Mouse (Mus musculus) embryo, embryonic 10.5 days (tissue): ENCODE data around the gene Ddt.

ENCODE experiments used
- DNase-seq: peaks from one replicate; pipeline ENCODE4 v3.0.0-alpha.2; 2015; ENCODE audit warnings: low spot score

Gene Ddt

DNA sequence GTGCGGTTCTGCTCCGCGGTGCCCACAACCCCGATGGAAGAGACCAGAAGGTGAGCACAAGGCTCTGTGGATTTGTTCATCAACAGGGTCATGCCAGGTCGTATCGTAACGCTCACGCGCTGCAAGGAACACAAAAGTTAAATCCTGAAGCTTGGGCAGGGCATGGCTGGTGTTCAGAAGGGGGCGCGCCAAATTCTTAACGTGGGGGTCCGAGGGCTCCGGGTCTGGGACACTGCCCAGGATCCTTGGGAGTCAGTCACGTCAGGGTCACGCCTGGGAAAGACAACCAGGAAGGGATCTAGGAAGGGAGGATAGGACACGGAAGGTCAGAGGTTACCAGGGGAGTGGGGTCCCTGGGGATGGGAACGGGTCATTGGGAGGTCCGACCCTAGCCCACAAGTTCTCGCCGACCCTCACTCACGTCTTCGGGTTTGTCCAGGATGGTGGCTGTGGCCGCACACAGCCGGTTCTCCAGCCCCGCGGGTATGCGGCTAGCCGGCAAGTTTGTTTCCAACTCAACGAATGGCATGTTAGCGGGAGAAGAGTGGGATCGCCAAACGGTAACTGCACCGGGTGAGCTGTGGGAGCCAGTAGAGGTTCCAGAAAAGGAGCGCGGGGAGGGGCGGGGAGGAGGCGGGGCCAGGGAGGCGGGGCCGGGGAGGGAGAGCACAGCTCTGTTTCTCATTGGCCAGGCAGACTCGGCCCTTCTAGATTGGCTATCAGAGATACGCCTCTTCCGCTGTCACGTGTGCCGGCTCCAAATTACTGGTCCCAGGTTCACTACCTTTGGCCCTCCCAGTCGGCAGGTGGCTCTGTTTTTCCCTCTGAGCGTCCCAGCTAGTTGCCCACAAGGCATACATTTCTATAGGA, at the start of gene Ddt:
Ddt (minus strand) TSS at position 620 of the 870 bp plus-strand sequence.
- DNase-seq = peak; percentile 93

DNA sequence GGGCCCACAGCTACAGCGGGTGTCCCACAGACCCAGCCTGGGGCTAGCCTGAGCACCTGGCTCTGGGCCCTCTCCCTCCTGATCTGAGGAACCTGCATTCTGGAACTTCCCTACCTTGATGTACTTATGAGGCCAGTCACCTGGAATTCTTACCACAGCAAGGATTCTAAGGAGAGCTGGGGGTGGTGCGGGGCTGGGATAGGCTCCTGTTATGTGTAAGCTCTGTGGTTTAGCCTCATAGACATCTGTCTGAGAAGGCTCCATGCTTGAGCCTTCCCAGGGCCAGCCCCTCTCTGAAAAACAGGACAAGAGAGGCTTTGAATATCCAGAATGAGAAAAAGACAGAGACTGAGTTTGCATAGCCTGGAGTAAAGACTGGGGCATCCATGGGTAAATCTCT, 49.2 kb upstream of the Ddt start, which contains the start of gene Gstt4:
Gstt4 (minus strand) TSS at position 101 of the 400 bp plus-strand sequence.
- no peak for DNase-seq

DNA sequence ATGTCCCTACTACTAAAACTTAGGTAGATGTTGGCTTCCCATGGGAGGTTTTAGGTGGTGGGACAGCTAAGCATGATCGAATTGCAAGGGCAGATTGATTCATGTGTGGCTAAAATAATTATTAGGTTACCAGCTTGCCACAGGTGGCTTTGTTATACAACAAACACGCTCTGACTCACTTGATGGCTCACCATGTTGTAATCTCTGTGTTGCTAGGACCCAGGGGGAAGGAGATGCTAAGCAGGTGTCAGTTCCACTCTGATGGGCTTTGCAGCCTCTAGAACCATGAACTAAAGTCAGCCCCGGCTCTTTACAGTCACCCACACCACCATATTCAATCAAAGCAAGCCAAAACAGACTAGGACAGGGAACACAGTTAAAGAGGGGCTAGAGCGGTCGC, 46.7 kb upstream of the Ddt start:
- no peak for DNase-seq

DNA sequence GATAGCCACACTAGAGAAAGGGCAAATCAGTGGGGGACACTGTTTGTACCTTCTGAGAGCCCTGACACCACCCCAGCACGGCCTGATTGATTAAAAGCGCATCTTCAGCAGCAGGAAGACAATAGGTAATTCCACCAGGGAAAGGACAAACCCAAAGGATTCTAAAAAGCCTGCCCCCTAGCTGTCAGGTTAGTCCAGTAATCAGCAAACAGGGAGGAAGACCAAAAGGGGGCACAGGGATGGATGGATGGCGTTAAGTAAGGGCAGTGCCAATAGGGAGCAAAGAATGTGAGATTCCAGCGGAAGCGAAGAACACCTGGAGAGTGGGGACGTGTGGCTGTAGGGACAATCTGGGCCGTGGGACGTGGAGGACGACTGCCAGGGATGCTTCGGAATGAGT, 45.4 kb upstream of the Ddt start:
- DNase-seq = no peak

DNA sequence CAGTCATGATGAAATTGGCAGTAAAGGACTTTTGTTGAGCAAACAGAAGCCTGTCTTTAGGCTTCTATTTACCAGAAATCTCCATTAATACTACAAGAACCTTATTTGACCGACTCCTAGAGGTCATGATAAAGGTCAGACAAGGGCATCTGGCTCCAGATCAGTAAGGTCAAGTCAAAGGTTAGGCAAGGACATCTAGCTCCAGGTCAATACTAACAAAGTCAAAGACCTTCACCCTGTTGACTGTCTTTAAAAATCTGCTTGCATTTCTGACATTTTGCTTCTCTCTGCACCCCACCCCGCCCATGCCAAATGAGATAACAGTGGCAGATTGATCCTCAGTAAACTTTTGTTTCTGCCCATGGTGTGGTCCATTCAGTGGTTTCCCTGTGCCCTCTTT, 31.0 kb upstream of the Ddt start:
- no peak for DNase-seq

DNA sequence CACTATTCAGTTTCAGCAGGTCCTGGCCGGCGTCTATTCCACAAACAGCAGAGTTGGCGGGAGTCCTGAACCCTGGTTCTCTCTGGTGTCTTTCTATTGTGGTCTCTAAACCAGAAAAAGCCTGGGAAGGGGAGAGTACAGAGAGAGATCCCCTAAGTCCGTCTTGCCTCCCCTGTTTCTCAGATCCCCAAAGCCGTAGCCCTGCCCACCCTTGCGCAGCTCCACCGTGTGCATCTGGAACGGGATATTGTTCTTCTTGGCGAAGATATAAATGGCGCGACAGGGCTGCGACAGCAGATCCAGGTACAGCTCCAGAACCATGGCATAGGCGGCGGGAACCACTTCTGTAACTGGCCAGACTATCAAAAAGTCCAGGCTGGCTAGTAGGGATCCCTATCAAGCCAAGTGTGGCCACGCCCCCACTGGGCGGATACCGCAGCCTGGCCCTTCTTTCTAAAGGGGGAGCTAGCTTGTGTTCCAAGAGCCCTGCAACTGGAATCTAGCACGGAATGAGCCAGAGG, 25.0 kb upstream of the Ddt start, which contains the start of gene Gstt1:
Gstt1 (minus strand) TSS at position 409 of the 521 bp plus-strand sequence.
- DNase-seq = peak; percentile 64

DNA sequence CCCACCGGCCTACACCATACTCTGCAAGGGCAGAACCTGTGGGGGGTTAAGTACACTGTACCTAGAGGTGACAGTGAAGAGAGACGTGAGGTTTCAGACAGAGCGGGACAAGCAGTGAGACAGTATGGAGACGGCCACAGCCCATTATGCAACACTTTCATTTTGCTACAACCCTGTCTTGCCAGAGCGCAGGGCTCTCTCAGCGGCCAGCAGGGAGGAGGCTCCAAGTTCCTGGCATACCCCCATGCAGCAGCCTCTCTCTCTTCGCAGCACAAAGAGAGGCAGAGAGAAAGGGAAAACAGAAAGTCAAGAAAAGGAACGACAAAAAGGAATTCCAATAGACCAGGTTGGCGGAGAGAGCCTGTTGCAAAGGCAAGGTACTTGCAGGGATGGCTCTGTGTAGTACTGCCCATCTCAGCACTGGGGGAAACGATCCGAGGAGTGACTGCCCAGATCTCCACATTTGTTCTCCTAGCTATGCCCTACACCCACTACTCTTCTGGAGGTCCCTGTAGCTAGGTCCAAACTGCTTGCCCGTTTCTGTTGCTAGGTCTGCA, 24.5 kb upstream of the Ddt start:
- peak; percentile 44 for DNase-seq

DNA sequence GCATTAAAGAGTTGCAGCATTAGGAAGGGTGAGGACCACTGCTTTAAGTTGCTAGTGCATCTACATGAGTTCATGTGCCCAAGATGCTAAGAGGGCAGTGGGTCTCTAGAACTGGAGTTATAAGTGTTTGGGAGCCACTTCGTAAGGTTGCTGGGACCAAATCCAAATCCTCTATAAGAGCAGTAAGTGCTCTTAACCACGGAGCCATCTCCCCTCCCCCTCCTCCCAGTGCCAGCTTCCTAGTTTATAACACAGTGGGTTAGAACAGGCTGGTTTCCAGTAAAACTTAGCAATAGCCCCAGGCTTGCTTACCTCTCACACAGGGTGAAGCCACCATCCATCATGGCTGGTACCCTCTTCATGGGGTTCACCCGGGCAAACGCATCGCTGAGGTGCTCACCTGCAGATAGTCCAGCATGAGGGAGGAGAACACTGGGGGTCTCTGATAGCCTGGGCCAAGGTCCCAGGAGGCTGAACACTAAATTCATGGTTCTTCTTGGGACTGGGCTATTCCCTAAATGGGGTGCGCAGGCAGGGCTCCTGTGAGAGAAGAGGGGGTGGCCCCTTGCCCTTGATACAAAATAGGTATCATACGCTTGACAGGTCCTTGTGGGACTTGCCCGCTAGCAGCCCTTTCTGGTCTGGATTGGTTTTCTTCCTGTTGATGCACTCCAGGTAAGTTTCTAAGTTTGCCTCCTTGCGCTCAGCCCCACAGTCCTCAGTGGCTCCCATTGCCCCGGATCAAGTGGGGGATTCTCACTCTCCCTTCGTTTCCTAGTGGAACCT, 23.7 kb upstream of the Ddt start:
- no peak for DNase-seq

DNA sequence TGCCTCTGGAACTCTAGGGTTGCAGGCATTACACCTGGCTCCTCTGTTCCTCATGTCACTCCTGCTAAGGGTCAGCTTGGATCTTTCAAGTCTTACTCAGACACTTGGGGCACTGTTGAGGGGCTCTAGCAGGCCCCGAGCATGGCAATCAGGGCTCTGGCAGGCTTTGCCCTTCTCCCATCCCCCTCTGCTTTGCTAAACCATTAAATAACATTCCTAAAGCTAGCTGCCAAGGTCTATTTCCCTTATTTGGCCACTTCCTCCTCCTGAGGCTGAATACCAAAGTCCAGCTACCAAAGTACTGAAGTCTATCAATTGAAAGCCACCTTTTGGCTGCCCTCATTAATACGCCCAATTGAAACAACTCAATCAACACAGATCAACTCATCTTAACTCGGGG, 21.7 kb upstream of the Ddt start:
- DNase-seq = peak; percentile 36

DNA sequence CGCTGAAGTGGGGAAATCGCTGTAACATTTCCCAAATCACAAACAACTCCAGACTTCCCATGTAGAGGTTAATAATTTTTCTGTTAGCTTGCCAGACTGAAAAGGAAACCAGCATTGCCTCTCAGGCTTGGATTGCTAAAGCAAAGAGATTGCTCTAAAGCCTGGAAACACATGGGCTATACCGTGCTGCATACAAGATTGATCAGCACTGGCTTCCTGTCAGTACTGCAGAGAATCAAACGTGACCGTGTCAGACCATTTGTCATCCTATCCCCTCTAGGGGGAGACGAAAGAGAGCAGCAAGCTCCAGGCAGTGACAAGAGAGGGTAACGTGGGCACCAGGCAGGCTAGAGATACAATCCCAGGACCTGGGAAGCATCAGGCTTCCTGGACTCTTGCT, 17.6 kb upstream of the Ddt start:
- peak; percentile 30 for DNase-seq

DNA sequence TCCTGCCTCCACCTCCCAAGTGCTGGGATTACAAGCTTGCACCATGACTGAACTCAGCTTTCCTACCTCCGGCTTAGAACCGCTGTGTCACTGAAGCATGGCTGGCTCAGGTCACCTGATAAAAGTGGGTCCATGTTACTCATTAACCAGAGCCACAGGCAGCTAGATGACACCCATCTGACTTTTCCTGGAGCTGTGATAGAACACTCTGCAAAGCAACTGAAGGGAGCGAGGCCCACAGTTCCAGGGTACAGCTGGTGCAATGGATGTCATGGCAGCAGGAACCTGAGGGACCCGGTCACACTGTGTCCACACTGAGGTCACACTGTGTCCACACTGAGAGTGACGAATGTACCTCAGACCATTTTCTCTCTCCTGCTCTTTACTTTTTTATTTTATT, 16.6 kb upstream of the Ddt start:
- no peak for DNase-seq

DNA sequence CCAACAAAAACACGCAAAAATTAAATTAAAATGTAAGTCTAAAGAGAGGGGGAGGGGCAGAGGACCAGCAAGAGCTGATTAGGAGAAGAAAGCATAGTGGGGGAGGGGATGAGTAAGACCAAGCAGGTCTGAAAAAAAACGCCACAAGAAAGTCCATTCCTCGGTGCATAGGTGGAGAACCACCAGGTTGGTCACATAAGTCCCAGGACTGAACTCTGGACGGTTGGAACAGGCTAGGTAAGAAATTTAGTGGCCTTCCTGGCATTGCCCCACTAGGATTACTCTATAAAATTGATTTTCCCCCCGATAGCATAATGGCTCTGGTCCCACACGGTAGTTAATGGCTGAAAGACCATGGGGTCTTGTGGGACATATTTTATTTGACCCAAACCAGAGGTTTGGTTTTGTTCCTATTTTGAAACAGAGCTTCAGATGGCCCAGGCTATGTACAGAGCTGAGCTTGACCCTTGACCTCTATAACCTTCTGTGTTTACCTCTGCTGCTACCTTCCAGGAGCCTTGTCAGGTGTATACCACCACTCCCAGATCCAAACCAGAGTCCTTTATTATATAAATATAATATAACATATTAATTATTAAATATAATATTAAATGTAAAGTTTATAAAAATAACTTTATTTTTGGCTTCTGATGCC, 16.0 kb upstream of the Ddt start:
- DNase-seq = no peak

DNA sequence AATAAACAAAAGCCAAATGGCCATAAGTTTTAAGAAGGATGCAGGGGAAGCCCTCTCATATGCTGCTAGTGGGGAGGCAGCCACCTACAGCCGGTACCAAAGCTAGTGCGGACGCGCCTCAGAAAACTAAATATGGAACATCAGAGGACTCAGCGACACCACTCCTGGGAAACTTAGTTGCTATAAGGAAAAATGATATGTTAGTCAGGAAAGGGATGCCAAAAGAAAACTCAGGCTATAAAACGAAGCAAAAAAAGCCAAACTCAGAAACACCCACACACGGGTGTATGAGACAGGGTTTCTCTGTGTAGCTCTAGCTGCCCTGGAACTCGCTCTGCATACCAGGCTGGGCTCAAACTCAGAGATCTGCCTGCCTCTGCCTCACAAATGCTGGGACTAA, 15.1 kb upstream of the Ddt start:
- no peak for DNase-seq

DNA sequence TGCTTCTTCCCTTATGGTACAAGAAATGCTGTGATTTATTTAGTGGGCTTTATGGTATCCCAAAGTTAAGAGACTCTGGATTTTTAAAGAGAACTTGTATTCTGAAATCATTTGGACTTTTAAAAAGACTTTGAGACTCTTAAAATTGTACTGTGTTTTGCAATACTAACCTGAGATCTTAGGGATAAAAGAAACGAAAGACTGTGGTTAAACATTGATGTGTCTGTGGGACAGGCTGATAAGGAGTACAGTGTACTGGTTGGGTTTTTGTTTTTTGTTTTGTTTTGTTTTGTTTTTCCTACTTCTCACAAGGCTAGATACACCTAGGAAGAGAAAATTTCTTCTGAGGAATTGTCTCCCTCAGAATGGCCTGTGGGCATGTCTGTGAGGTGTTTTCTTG, 12.2 kb upstream of the Ddt start:
- DNase-seq = no peak

DNA sequence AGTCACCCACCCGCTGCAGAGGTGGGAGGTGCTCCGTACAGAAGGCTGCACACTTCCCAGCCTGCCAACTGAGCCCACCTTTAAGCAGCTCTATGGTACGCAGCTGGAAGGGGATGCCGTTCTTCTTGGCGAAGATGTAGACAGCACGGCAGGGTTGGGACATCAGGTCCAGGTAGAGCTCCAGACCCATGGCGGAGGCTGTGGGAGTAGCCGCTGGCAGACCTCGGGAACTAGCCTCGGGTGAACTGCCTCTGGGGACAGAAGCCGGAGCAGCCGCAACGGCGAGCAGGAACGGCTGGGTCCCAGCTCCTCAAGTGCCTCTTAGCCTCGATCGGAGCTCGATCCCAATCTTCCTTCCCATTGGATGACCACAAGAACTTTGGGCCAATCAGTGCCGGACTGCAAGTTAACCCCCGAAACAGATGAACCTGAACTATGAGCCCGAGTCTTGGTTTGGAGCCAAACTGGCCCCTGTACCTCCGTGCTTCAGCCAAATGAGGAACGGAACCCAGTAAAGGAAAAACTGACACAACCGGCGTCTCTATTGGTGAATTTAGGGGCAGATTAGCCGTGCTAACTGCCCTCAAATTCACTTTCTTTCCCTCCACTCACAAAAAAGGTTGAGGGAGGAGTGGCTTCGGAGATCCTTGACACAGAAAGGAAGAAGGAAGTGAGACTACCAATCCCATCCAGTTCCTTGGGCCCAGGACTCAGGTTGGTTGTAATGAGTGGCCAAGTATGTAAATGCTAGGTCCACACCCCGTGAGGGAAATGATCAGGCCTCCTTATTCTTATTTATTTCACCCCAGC, 7.8 kb upstream of the Ddt start, which contains the start of the genes Gm20441 and Gstt3:
Gm20441 (minus strand) TSS at position 186 of the 810 bp plus-strand sequence.
Gstt3 (minus strand) TSS at position 646 of the 810 bp plus-strand sequence.
- DNase-seq = peak; percentile 78

DNA sequence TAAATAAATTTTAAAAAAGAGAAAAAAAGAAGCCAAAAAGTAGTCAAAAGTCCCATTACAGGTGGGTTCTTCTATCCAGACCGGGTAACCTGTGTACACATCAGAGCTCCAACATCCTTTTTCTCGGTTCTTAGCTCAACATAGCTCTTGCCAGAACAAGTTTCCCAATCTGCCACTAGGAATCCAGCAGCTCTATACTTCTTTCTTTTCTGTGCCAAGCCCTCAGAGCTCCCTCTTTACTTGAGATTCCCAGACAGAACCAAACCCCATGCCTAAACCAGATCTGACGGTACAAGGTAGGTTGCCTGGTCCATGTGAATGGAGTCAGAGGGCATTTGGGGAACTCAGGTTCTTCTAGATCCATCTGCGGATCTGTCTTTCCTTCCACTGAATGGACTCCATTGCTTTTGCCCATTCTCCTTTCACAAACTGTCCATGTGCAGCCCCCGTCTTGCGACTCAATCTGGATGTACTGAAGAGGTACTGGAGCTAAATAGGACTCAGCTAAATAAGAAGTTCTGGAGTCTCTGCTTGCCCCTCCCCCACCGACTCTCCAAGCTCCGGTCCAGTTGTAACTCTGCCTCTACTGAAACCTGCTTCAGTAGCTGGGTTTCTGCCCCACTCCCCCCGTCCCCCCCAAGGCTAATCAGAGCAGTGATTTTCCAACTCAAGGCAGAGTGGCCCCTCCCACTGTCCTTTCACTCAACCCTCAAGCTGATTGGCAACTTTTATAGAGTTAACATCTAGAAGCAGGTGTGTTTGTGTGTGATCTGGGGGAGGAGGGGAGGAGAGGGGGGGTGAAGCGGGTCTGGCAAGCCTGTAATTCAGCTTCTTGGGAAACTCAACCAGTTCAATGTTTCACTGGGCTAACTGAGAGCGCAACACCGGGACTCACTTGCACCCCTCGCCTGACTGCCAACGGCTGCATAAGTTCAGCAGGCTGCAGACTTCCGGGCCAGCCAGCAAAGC, 6.3 kb upstream of the Ddt start:
- DNase-seq = no peak

DNA sequence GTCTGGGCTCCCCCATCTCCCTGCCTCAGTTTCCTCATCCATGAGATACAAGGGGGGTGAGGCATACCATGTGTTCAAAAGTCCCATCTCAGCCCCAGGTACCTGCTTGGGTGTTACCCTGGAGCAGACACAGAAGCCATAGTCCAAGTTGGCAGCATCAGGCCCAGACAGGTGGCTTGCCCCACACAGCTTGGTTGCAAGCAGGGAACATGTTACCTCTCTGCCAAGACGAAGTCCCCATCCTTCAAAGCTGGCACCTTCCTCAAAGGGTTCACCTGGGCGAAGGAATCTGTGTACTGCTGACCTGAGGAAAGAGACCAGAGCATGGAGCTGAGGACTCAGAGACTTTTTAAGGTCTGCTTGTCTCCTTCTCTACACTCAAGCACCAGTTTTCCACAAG, 4.7 kb upstream of the Ddt start:
- DNase-seq = no peak

DNA sequence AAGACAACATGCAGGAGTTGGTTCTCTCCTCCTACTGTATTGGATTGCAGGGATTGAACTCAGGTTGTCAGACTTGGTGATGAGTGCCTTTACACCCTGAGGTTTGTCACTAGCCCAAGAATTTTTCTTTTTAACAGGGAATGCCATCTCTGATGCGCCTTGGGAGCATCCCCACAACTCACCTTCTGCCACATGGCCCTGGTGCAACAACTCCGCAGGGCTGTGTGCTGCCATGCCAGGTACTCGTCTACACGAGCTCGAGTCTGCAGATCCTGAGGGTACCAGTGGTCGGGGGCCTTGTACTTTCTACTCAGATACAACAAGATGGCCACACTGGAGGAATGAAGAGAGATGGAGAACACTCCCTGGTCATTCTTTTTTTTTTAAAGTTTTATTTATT, 3.3 kb upstream of the Ddt start:
- DNase-seq = no peak

DNA sequence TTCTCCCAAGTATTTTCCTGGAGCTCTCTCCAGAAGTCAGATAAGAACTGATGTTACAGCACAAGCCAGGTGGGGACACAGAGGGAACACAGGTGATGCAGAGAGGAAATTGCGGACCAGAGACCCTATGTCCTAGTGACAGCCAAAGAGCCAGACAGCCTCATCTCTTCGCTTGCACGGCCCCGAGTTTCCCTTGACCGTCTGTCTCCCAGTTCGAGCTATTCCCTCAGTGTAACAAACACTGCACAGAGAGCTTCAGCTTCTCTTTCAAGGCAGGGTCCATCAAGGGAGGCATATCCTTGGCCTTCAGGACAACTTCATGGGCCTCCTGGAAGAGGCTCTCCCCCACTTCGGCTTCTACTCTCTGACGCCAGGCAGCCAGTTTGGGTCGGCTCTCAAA, 1.4 kb upstream of the Ddt start:
- no peak for DNase-seq

DNA sequence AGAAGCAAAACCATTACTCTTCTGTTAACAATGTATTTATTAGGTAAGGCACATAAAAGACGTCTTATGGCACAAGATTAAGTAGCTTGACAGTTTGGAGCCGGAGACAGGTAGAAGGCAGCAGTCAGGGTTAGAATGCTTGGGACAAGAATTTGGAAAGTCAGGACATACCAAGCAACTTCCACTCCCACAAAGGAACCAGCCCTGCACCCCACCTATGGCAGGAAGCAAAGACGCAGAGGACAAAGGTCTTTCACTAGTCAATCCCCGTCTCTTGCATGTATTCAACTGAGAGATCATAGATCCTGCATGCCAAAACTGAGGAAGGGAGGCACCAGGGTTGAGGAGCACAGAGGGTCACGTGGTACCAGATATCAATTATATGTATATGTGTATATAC, 888 bp upstream of the Ddt start:
- no peak for DNase-seq
